Mouse (Mus musculus) intestine, postnatal 0 days (tissue): ENCODE measurements around the gene Ddi2. TPM values are rescaled to one million over a fixed set of nuclear protein-coding genes. Genes with fewer than 3 reads are reported as not detected.

ENCODE experiments used
- ATAC-seq: fragments of 200-750 bp; cut with Nextera tagmentation; 2 replicates; pipeline ENCODE4 v1.8.0; 2017; ENCODE audit warnings: mild to moderate bottlenecking, moderate TSS enrichment, moderate library complexity
- H3K27ac ChIP-seq: fragments of 300-500 bp; sonication (generic); 2 replicates; pipeline ENCODE4 v1.5.1; 2014; ENCODE audit warnings: mild to moderate bottlenecking, low read depth, low read length, moderate library complexity
- H3K27me3 ChIP-seq: fragments of 300-500 bp; sonication (generic); replicated peaks from 2 replicates; pipeline ENCODE4 v1.6.1; 2014; ENCODE audit warnings: low read length, mixed read lengths; ENCODE audit not compliant: control insufficient read depth, insufficient read depth
- H3K36me3 ChIP-seq: fragments of 300-500 bp; sonication (generic); 2 replicates; pipeline ENCODE4 v1.6.1; 2014; ENCODE audit warnings: mild to moderate bottlenecking, moderate library complexity; ENCODE audit not compliant: control insufficient read depth, insufficient read depth
- H3K4me1 ChIP-seq: fragments of 300-500 bp; sonication (generic); replicated peaks from 2 replicates; pipeline ENCODE4 v1.6.1; 2014; ENCODE audit warnings: antibody characterized with exemption, low read length, mixed read lengths; ENCODE audit not compliant: control insufficient read depth, insufficient read depth
- H3K4me2 ChIP-seq: fragments of 300-500 bp; sonication (generic); replicated peaks from 2 replicates; pipeline ENCODE4 v1.6.1; 2014; ENCODE audit warnings: low read depth, mild to moderate bottlenecking, moderate library complexity
- H3K4me3 ChIP-seq: fragments of 300-500 bp; sonication (generic); 2 replicates; pipeline ENCODE4 v1.5.1; 2014; ENCODE audit warnings: low read depth, low read length
- H3K9ac ChIP-seq: fragments of 300-500 bp; sonication (generic); 2 replicates; pipeline ENCODE4 v1.6.1; 2014; ENCODE audit warnings: mild to moderate bottlenecking, low read depth, low read length
- H3K9me3 ChIP-seq: fragments of 300-500 bp; sonication (generic); 2 replicates; pipeline ENCODE4 v1.6.1; 2016; ENCODE audit warnings: mixed run types; ENCODE audit not compliant: control insufficient read depth
- CTCF ChIP-seq: sonication (generic); IDR thresholded peaks from 2 replicates; pipeline ENCODE4 v1.5.1; 2016; ENCODE audit warnings: low read depth, mild to moderate bottlenecking, control low read depth, antibody characterized with exemption, moderate library complexity
- WGBS: fragments of 180-500 bp; shearing (Covaris S2); extraction: QIAGEN DNeasy Blood & Tissue Kit; methylation state at CpG from one replicate; pipeline ENCODE4 v1.1.7; 2014; 5-methylcytosine and 5-hydroxymethylcytosine counted together
- polyA plus RNA-seq: library from polyadenylated mRNA; unstranded; fragments of >200 nt; fragmentation: Nextera tagmentation; extraction: Ambion mirVana; gene quantifications from 2 replicates; pipeline ENCODE4 v1.2.1, GENCODE M21; 2015

The Ddi2 gene
- polyA plus RNA-seq, 1 experiment from 2014 or later: 15.9 TPM

DNA sequence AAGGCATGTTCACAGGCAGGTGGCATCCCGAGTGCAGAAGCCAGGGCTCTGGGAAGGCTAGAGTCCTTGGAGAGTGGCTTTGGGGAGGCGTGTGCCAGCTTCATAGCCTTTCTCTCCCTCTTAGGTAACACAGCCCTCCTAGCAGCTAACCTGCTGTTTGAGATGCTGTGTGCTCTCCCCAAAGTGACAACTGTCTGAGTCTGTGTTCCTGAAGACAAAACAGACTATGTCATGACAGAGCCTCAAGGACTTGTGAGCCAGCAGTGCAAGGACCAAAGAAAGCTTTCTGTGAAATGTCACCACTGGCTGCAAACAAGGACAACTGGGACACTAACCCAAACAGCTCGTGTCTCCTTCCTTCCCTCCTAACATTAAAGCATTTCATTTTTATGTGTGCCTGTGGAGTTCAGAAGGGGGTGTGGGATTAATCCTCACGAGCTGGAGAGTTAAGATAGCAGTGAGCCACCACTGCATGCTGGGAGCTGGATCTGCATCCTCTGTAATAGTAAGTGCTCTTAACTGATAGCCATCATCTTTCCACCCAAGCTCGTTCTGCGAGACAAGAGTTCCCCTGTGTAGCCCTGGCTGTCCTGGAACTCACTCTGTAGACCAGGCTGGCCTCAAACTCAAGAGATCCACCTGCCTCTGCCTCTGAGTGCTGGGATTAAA lies 35.8 kb upstream of the Ddi2 start:
- Histone ChIP-seq H3K27me3 (no peaks in the 10 kb centered on the region), H3K36me3 (peaks cover 38% of the 10 kb centered on the region), H3K4me3 (no peak overlapping the region), H3K27ac (no peak overlapping the region), H3K9me3 (no peaks in the 10 kb centered on the region), H3K4me1 (no peaks in the 10 kb centered on the region), H3K4me2 (no peak overlapping the region), H3K9ac (no peak overlapping the region)
- no peak for ATAC-seq
- 60% methylated on average over 6 of the region's 6 CpGs for WGBS
- TF ChIP-seq CTCF: no peak

DNA sequence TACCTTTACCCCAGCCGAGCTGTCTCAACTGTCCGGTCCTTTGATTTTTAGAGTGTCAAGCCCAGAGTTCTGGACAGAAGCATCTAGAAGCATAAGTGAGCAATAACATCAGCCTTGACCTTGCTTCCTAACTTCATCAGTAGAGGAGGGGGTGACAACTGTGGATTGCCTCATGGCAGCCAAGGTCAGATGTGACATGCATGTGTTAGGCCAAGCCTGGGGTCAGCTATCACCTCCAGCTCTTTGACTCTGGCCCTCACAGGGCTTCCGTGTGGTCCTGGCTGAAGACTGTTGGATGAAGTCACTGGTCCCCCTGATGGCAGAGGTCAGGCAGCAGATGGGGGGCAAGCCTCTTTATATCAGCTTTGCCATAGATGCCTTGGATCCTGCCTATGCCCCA lies 33.9 kb upstream of the Ddi2 start:
- no peaks in the 10 kb centered on the region for H3K9me3 ChIP-seq
- peaks cover 20% of the 10 kb centered on the region for H3K36me3 ChIP-seq
- WGBS: 89% methylated on average over 3 of the region's 3 CpGs
- no peak overlapping the region for H3K4me3 ChIP-seq
- H3K27ac ChIP-seq: no peak overlapping the region
- H3K9ac ChIP-seq: no peak overlapping the region
- H3K27me3 ChIP-seq: no peaks in the 10 kb centered on the region
- no peak overlapping the region for H3K4me2 ChIP-seq
- no peaks in the 10 kb centered on the region for H3K4me1 ChIP-seq
- TF ChIP-seq CTCF: no peak
- ATAC-seq: no peak

DNA sequence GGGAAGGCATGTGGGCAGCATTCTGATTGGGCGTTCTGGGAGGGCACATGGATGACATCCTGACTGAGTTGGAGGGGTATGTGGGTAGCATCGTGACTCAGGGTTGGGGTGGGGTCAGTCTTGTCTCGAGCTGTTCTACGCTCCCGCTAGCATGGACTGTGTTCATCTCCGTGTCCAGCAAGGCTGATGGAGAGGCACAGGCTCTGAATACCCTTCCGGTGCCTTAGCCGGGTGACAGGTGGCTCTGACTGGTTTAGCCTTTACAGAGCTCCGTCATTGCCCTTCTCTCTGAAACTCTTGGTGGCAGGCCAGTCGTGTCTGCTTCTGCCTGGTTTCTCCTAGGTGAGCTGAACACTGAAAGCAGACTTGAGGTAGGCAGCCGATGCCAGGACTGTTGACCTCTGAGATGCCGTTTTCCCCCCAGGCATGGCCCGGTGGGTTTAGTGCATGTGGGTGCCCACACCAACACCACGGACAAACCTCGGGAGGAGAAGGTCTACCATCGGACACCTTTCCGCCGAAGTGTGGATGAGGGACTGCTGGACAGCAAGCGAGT lies 32.2 kb upstream of the Ddi2 start:
- Histone ChIP-seq H3K4me3 (no peak overlapping the region), H3K4me2 (no peak overlapping the region), H3K4me1 (no peaks in the 10 kb centered on the region), H3K9ac (no peak overlapping the region), H3K36me3 (peaks cover 14% of the 10 kb centered on the region; the same call in 1 of the 2 replicates), H3K9me3 (no peaks in the 10 kb centered on the region), H3K27me3 (no peaks in the 10 kb centered on the region), H3K27ac (no peak overlapping the region)
- no peak for ATAC-seq
- no peak for TF ChIP-seq CTCF
- WGBS: 88% methylated on average over 19 of the region's 19 CpGs

DNA sequence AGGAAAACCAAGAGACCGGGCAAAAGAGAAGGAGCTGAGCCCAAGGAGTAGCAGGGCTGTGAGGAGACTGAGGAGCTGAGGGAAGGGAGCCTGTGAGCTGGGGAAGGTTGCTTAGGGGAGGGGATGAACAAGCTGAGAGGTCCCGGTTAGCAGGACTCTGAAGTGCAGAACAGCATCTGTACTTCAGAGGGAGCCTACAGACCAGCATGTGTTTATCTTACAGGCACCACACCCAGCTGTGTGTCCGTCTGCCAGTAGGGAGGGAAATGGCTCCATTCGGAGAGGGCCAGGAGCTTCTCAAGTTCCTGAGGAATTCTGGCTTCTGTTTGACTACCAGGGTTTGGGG lies 28.8 kb upstream of the Ddi2 start:
- 6% methylated on average over 4 of the region's 4 CpGs for WGBS

DNA sequence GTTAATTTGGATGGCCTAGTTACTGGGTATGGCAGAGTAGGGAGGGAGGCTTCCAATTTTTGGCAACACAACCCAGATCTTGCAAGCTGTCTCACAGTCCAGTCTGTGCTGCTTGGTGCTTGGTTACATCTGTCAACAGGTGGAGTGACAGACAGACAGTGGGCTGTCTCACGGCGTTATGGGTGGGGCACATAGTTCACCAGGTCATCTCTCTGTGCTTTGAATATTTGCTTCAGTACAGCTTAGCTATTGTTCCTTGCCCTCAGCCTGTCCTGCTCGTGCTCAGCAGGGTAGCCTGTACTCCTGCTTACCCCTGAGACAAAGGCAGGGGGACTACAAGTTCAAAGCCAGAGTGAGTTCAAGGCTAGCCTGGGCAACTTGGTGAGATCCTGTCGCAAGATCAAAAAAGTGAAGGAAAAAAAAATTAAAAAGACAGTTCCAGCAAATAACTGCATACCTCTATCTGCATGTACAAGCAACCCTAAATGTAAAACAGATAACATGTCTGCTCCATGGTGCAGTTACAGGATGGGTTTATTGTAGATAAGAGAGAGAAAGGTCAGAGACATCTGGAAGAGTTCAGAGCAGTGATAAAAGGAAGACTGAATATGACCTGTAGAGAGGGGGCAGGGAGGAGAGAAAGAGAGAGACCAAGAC lies 28.3 kb upstream of the Ddi2 start:
- H3K4me2 ChIP-seq: no peak overlapping the region
- H3K27ac ChIP-seq: no peak overlapping the region
- WGBS: 26% methylated on average over 4 of the region's 4 CpGs
- H3K9me3 ChIP-seq: no peaks in the 10 kb centered on the region
- H3K4me1 ChIP-seq: 0 out of 2 replicates have a peak, but pooled peaks cover 3% of the 10 kb centered on the region
- no peak for TF ChIP-seq CTCF
- no peaks in the 10 kb centered on the region for H3K27me3 ChIP-seq
- H3K4me3 ChIP-seq: no peak overlapping the region
- H3K9ac ChIP-seq: no peak overlapping the region
- ATAC-seq: no peak
- H3K36me3 ChIP-seq: no peaks in the 10 kb centered on the region

More for the DNA sequence above, 28.8 kb upstream of the Ddi2 start:
- Histone ChIP-seq H3K4me1 (0 out of 2 replicates have a peak, but pooled peaks cover 3% of the 10 kb centered on the region), H3K4me2 (no peak overlapping the region), H3K27ac (no peak overlapping the region), H3K9me3 (no peaks in the 10 kb centered on the region), H3K27me3 (no peaks in the 10 kb centered on the region), H3K36me3 (no peaks in the 10 kb centered on the region), H3K9ac (no peak overlapping the region), H3K4me3 (no peak overlapping the region)
- no peak for ATAC-seq
- TF ChIP-seq CTCF: peak; percentile 43

DNA sequence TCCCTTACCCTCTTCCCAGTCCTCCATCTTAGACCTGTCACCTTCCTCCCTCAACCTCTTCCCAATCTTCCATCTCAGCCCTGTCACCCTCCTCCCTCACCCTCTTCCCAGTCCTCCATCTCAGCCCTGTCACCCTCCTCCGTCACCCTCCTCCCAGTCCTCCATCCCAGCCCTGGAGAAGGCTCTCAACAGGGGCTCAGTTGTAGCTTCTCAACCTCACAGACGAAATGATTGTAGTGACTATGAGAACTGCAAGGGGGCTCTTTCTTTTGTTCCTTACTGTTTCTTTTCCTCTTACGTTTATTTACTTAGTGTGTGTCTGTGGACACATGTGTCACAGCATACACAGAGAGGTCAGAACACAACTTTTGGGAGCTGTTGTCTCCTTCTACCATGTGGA lies 27.6 kb upstream of the Ddi2 start:
- no peak for ATAC-seq
- H3K4me1 ChIP-seq: 0 out of 2 replicates have a peak, but pooled peaks cover 3% of the 10 kb centered on the region
- H3K27ac ChIP-seq: no peak overlapping the region
- no peak overlapping the region for H3K4me3 ChIP-seq
- H3K4me2 ChIP-seq: no peak overlapping the region
- no peak overlapping the region for H3K9ac ChIP-seq
- no peaks in the 10 kb centered on the region for H3K9me3 ChIP-seq
- H3K27me3 ChIP-seq: no peaks in the 10 kb centered on the region
- no peaks in the 10 kb centered on the region for H3K36me3 ChIP-seq
- WGBS: 73% methylated on average over 3 of the region's 3 CpGs
- no peak for TF ChIP-seq CTCF
